Mouse (Mus musculus) C2C12 (cell line): ENCODE data around the gene Tmprss9. TPM values are rescaled to one million over a fixed set of nuclear protein-coding genes. Genes with fewer than 3 reads are reported as not detected.

Experiments
- H3K27me3 ChIP-seq: one replicate; pipeline ENCODE4 v1.6.1; 2011; ENCODE audit not compliant: control insufficient read depth, insufficient read depth, insufficient read length
- H3K36me3 ChIP-seq: one replicate; pipeline ENCODE4 v1.6.1; 2011; ENCODE audit not compliant: control insufficient read depth, insufficient read depth
- H3K4me3 ChIP-seq: one replicate; pipeline ENCODE4 v1.5.1; 2011; ENCODE audit warnings: mild to moderate bottlenecking, control low read depth; ENCODE audit not compliant: poor library complexity, insufficient read depth, severe bottlenecking
- H3K79me2 ChIP-seq: one replicate; pipeline ENCODE4 v1.6.1; 2011; ENCODE audit not compliant: control insufficient read depth, insufficient read depth
- H3K79me3 ChIP-seq: one replicate; pipeline ENCODE4 v1.6.1; 2011; ENCODE audit warnings: low read depth, control low read depth
- H3ac ChIP-seq: one replicate; pipeline ENCODE3; 2011; ENCODE audit warnings: low read depth; ENCODE audit not compliant: control insufficient read depth, insufficient read length
- CEBPB ChIP-seq: IDR thresholded peaks from one replicate; pipeline ENCODE4 v1.6.1; 2011; ENCODE audit warnings: low read depth, mild to moderate bottlenecking, control low read depth, moderate library complexity
- CTCF ChIP-seq: IDR thresholded peaks from one replicate; pipeline ENCODE4 v1.5.1; 2011; ENCODE audit not compliant: control insufficient read depth, insufficient read depth, insufficient read length
- FOSL1 ChIP-seq: IDR thresholded peaks from one replicate; pipeline ENCODE4 v1.8.0; 2011; ENCODE audit warnings: mild to moderate bottlenecking, low read length; ENCODE audit not compliant: poor library complexity, insufficient read depth, severe bottlenecking
- MAX ChIP-seq: IDR thresholded peaks from one replicate; pipeline ENCODE4 v1.6.1; 2011; ENCODE audit warnings: mild to moderate bottlenecking, control low read depth
- MYOD1 ChIP-seq: IDR thresholded peaks from one replicate; pipeline ENCODE4 v1.6.1; 2011; ENCODE audit warnings: low read depth; ENCODE audit not compliant: control insufficient read depth, insufficient read length
- MYOG ChIP-seq: IDR thresholded peaks from one replicate; pipeline ENCODE4 v1.6.1; 2011; ENCODE audit not compliant: control insufficient read depth, insufficient read length; ENCODE audit errors: extremely low read depth
- USF1 ChIP-seq: IDR thresholded peaks from one replicate; pipeline ENCODE4 v1.6.1; 2011; ENCODE audit warnings: low read depth, mild to moderate bottlenecking, control low read depth, moderate library complexity
- polyA plus RNA-seq: library from polyadenylated mRNA; unstranded; fragments of >200 nt; fragmentation: generic; extraction: Trizol; gene quantifications from one replicate; pipeline ENCODE4 v1.2.1, GENCODE M21; 2012; ENCODE audit warnings: missing spikeins

The Tmprss9 gene
- polyA plus RNA-seq, 1 experiment = 0.02 TPM

GRCm38 (mm10) chr10:80839848-80840247 is 31.8 kb upstream of the Tmprss9 start:
- Histone ChIP-seq H3K36me3 (no peaks in the 10 kb centered on the region), H3ac (no peak overlapping the region), H3K4me3 (no peak overlapping the region), H3K27me3 (peaks cover 33% of the 10 kb centered on the region), H3K79me2 (no peaks in the 10 kb centered on the region), H3K79me3 (no peaks in the 10 kb centered on the region)
- TF ChIP-seq FOSL1 = no peak
- no peak for TF ChIP-seq MAX
- TF ChIP-seq CTCF = no peak
- TF ChIP-seq CEBPB = no peak
- no peak for TF ChIP-seq MYOD1
- TF ChIP-seq USF1 = no peak
- TF ChIP-seq MYOG = no peak

DNA sequence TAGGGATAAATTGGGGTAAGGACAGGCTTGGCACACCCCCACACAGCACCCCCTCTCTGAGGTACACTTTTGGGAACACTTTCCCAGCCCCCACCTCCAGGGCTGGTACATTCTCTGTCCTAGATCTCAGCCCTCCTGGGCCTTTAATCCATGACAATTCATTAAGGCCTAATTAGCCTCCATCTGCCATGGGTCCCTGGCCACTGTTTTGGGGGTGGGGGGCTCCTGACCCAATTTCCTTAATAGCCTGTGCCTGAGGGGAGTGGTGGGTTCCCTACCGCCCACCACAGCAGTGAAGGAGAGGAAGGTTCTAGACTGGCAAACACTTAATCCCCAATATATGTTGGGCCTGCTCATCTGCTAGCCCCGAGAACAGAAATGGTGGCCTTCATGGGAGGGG is 30.0 kb upstream of the Tmprss9 start:
- no peaks in the 10 kb centered on the region for H3K79me3 ChIP-seq
- no peak overlapping the region for H3K4me3 ChIP-seq
- H3K36me3 ChIP-seq = no peaks in the 10 kb centered on the region
- H3K79me2 ChIP-seq = no peaks in the 10 kb centered on the region
- H3ac ChIP-seq = no peak overlapping the region
- TF ChIP-seq MAX (no peak), MYOG (no peak), CEBPB (no peak), MYOD1 (no peak), CTCF (no peak), USF1 (no peak), FOSL1 (no peak)
- peaks cover 41% of the 10 kb centered on the region for H3K27me3 ChIP-seq

DNA sequence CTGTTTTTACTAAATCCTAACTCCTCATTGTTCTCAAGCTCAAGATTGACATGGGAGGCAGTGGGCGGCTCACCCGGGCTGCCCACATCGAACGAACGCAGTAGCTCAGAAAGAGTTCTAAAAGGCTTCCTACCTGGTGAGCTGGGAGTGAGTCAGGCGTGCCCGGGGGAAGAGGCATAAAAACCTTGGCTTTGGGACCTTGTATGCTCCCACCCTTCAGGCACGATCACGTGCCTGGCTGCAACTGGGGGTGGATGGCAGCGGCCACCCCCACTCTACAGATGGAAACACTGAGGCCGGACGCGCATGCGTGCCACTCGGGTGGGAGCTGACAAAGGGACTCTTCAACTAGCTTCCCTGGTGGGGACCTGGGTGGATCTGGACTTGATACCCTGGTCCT is 29.3 kb upstream of the Tmprss9 start:
- TF ChIP-seq CTCF = no peak
- TF ChIP-seq CEBPB = no peak
- no peak for TF ChIP-seq MYOG
- TF ChIP-seq FOSL1 = no peak
- no peak for TF ChIP-seq MAX
- no peak for TF ChIP-seq USF1
- no peak for TF ChIP-seq MYOD1
- Histone ChIP-seq H3ac (no peak overlapping the region), H3K36me3 (no peaks in the 10 kb centered on the region), H3K4me3 (no peak overlapping the region), H3K79me2 (no peaks in the 10 kb centered on the region), H3K27me3 (peaks cover 41% of the 10 kb centered on the region), H3K79me3 (no peaks in the 10 kb centered on the region)

DNA sequence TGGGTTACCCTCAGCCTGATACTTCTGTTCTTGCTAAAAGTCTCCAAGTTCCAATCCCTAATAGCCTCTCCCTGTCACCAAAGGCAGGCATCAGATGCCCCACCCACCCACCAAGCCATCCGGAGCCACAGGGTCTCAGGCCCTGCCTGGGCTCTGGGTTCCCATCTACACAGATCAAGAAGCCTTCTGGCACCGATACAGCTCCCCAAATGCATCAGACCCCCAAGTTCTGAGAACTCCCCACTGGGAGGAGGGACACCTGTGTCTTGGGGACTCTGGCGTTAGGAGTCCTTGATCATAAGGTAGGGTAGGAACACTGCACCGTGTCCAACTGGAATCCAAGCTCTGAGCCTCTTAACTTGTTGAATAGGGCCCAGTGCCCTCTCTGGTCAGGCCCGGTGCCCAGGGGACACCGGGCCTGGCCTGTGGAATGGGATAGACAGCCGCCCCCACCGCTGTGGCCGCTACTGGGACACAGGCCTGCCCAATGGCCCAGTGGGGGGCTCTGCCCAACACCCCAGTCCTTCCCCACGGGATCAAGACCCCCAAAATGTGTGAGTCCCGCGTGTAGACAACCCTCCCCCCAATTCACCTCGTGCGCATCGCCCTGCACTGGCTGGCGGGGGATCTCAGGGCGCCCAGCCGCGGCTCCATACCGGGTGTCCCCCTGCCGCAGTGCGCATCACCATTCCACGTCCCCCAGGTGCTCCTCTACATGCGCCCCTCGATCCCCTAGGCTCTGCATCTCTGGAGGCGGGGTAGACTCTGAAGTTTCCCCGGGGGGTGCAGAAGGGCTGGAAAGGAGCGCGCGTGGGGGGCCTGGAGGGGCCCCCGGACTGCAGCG is 28.3 kb upstream of the Tmprss9 start:
- Histone ChIP-seq H3K79me2 (no peaks in the 10 kb centered on the region), H3K27me3 (peaks cover 41% of the 10 kb centered on the region), H3ac (no peak overlapping the region), H3K36me3 (no peaks in the 10 kb centered on the region), H3K4me3 (no peak overlapping the region), H3K79me3 (no peaks in the 10 kb centered on the region)
- TF ChIP-seq MAX (no peak), MYOG (no peak)

GRCm38 (mm10) chr10:80843931-80844547 is 27.6 kb upstream of the Tmprss9 start, which contains the start of gene Lingo3:
Gene Lingo3, minus strand, starts transcription at chr10:80844039.
- no peak within 1 kb of the TSS for H3K4me3 ChIP-seq
- H3K79me2 ChIP-seq = no peaks in the 10 kb centered on the region
- H3K79me3 ChIP-seq = no peaks in the 10 kb centered on the region
- no peak within 1 kb of the TSS for H3ac ChIP-seq
- TF ChIP-seq USF1 (no peak), MYOG (no peak), CEBPB (no peak), FOSL1 (no peak), MYOD1 (no peak), MAX (no peak), CTCF (no peak)
- peaks cover 41% of the 10 kb centered on the region for H3K27me3 ChIP-seq
- H3K36me3 ChIP-seq = no peaks in the 10 kb centered on the region
